Mouse (Mus musculus): ENCODE data around the gene Pgm5.

The Pgm5 gene

DNA sequence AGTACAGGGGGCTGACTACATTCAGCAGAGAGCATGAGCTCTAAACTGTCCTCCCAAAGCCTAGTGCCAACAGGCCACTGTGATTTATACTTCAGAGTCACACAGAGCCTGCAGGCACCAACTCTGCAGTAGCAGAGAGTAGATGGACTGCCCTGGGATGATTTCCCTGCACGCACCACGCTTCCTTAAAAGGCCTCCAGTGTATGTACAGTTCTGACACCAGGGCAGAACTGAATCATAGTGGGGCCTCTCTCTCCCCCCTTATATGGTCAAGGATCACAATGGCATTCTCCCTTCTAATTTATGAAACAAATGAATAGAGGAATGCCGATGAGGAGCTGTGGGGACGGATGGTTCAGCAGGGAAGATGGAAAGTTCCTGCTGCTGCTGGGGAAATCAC, 91.3 kb downstream of the Pgm5 start:
- DNase-seq (ENCODE audit: low read depth, low spot score): no peak

GRCm38 (mm10) chr19:24767401-24767800, 94.3 kb downstream of the Pgm5 start:
- no peak for DNase-seq (ENCODE audit: low read depth, low spot score)

GRCm38 (mm10) chr19:24762473-24763149, 99.0 kb downstream of the Pgm5 start:
- no peak for DNase-seq (ENCODE audit: low read depth, low spot score)

- DNase-seq (ENCODE audit: low read depth, low spot score): no peak
Measured at GRCm38 (mm10) chr19:24756627-24757026, 105.0 kb downstream of the Pgm5 start.

DNA sequence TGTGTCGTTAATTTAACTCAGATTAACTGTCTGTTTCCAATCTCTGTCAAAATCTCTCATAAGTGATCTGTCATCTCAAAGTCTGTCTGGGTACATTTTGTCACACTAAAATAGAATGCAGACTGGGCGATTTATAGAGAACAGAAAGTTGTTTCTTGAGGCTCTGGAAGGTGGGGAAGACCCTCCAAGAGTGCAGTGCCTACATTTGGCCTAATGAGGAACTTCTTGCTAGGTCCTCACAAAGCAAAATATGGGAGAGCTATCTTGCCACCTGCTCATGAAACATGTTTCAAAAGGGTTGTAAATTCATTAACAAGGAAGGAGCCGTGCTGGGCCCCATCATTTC, 107.2 kb downstream of the Pgm5 start:
- no peak for DNase-seq (ENCODE audit: low read depth, low spot score)

DNA sequence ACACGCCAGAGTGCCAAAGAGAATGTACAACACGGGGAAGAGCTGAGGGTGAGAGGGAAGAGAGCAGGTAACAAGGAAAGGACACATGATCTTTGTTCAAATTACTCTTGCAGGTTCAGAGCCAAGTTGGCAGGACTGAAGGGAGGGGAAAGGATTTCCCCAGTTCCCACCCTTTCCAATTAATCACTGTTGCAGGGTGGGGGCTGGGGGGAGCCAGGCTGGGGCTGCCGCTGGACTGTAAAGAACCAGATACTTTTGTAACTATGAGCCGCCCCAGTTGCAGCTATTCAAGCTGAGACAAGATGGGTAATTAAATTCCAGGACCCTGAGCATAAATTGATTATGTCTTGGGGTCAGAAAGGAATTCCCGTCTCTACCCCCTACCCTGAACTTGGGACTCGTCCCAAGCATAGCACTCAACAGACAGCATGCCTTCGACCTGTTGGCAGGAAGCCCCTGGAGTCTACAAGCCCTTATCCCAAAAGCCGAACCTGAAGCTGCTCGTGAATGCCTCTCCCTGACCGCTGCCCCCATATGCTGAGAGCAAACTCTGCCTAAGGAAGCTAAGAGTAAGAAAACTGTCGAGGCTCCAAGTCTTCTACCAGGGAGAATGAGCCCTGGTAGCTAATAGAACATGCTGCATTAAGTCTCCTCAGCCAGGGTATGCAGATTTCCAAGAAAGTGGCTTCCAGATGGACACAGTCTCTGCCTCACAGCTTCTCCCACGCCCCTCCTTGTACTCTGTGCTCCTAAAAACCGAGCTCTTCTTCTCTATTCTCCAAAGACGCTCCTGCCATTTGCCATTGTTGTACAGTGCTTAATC, 107.8 kb downstream of the Pgm5 start:
- DNase-seq (ENCODE audit: low read depth, low spot score): no peak

GRCm38 (mm10) chr19:24752873-24753538, 108.6 kb downstream of the Pgm5 start:
- DNase-seq (ENCODE audit: low read depth, low spot score): no peak

DNA sequence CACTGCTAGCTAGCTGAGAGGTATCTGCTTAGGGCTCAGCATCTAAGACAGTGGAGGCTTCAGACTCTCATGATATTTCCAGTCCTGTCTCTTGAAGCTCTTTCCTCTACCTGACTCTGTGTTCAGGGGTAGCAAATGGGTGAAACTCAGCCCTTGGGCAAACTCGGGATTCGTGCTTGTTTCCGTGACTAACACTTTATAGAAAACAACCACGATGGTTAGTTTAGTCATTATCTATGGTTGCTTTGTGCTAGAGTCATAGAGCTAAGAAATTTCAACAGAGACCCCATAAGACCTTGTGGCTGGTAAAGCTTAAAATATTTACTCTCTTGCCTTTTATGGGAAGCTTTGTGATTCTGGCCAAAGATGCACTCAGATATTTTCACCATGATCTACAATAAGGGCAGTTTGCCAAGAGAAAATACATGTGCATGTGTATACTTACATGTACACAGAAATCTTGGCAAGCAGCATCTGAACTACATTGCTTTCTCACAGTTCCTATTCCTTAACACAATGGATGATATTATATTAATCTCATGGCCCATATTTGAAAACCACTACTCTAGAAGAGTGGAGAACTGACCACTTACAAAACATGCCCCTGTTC, 115.3 kb downstream of the Pgm5 start:
- no peak for DNase-seq (ENCODE audit: low read depth, low spot score)

GRCm38 (mm10) chr19:24742606-24743005, 119.0 kb downstream of the Pgm5 start:
- DNase-seq (ENCODE audit: low read depth, low spot score): no peak

- no peak for DNase-seq (ENCODE audit: low read depth, low spot score)
Measured at GRCm38 (mm10) chr19:24738786-24739185, 122.9 kb downstream of the Pgm5 start.

DNA sequence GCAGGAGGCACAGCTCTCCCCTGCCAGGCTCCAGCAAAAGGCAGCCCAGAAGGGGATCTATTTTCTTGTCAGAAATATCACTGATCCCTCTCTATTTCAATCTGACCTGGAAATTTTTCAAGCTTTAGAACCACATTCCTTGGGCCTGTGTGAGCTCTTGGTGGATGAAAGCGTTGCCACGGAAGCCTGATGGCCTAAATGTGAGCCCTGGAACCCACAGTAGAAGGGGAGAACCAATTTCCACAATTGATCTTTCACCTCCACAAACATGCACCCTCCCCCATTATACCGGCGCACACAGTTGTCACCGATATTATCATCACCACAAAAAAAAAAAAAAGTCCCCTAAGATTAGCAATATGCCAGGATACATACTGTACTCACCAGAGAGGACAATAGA, 123.6 kb downstream of the Pgm5 start:
- no peak for DNase-seq (ENCODE audit: low read depth, low spot score)

DNA sequence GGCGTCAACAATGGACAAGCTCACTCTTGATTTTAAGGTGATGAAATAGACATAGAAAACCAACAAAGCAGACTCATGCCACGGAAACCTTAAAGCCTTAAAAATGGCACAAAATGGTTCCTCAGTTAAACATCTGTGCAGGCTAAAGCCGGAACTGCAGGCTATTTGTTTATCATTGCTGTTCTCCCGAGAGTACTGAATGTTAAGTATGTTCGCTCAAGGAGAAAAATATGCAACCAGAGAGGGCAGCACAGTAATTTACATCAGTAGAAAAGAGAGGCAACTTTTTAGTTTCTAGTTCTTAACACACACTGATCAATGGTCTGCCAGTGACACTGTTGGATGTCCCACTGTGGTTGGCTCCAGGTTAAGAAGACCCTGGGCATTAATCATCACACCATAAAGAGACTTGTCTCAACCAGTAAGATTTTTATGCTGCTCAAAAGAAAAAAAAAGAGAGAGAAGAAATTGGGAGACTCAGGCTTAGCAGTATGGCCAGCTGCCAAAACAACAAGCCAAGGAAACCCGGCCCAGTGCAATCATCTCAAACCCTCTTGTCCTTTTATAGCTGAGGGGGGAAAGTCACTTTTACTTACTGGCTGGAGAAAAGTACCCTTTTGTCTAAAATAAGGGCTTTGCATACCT, 126.0 kb downstream of the Pgm5 start:
- DNase-seq (ENCODE audit: low read depth, low spot score): no peak

DNA sequence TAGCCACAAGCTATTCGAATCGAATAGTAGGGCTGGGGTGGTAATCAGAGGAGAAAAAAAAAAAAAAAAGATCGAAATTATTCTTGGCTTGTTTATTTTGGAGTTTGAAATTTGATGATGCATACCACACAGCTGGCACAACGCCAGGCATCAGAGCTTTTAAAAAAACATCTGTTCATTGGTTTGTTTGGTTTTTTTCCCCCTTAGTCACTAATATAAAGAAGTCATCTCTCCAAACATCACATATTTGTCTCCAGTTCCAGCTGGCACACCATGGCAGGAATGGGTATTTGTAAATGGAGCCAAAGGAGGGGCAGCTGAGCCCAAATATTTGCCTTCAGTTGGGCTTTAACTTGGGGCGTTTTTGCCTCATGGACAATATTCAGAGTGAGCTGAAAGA, 131.0 kb downstream of the Pgm5 start:
- DNase-seq (ENCODE audit: low read depth, low spot score): no peak

GRCm38 (mm10) chr19:24724362-24724761, 137.3 kb downstream of the Pgm5 start:
- DNase-seq (ENCODE audit: low read depth, low spot score): no peak

DNA sequence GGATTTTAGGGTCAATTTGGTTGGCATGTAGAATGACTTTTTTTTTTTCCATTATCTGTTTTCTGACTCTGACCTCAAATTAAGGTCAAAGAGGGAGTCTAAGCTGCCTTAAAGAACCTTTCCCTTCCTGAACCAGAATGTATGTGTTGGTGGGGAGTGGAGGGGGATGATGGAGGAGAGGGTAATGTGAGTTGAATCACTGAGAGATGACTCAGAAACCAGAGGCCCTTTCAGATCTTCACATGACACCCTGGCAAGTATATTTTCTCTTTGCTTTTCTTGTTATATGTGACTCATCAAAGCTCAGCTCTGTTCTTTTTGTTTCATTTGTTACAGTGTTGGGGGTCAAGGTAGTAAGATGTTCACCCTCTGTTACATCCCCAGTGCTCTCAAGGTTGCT, 141.2 kb downstream of the Pgm5 start:
- DNase-seq (ENCODE audit: low read depth, low spot score): no peak

- no peak for DNase-seq (ENCODE audit: low read depth, low spot score)
Measured at GRCm38 (mm10) chr19:24719504-24719903, 142.2 kb downstream of the Pgm5 start.

DNA sequence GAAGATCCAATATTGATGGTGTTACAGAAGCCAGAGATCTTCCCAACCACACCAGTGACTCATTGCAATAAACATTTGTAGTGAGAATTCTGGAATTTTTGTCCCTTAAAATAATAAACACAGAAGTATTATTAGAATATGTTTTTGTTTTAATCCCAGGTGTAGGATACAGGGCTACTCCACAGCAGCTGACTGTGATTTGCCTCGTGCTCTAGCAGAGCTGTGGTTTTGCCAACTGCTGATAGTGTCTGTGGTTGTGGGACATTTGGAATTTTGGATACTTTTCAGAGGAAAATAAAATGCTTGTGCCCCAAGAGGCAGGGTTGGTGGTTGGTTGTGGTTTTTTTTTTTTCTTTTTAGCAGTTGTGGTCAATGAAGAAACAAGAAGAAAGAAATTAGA, 143.6 kb downstream of the Pgm5 start:
- DNase-seq (ENCODE audit: low read depth, low spot score): no peak

- no peak for DNase-seq (ENCODE audit: low read depth, low spot score)
Measured at GRCm38 (mm10) chr19:24716303-24717097, 145.2 kb downstream of the Pgm5 start.

- DNase-seq (ENCODE audit: low read depth, low spot score): no peak
Measured at GRCm38 (mm10) chr19:24708032-24708431, 153.6 kb downstream of the Pgm5 start.

DNA sequence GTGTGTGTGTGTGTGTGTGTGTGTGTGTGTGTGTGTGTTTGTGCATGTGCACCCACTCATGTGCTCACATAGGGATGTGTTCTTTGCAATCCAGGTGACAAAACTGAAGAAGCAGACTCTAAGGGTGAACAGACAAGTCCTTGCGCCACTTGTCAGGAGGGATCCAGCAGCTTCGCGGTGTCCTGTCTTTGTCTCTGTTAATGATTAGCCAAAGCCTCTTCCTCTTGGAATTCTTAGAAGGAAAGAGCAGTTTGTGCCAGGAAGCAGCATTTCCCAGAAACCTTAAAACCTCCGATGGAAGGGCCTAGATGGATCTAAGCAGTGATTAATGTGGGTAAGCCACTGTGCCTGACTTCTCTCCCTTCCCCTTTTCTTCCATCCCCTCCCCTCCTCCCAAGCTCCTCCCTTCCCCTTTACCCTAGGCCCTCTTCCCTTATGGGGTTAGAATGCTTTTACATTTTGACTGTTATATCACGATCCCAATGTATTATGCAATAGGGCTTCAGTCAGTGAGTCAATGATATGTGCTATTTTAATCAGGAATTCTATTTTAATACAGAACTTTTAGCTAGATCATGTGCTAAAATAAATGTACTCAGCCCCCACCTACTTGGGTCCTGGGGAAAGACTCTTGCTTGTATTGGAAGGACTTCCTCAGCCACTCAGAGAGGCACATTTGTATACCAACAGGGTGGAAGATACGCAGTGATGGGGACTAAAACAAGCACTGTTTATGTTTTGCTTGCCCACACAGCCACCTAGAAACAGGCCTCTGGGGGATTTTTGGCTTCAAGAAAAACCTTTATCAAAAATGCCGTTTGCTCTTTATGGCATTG, 154.4 kb downstream of the Pgm5 start:
- no peak for DNase-seq (ENCODE audit: low read depth, low spot score)

All from retina, postnatal 7 days (tissue).